Mouse (Mus musculus) gastrocnemius, postnatal 36 days (tissue): ENCODE measurements around the gene Grb14. TPM values are rescaled to one million over a fixed set of nuclear protein-coding genes. Genes with fewer than 3 reads are reported as not detected.

ENCODE experiments used
- DNase-seq, 2 experiments: peaks; one replicate each; pipeline ENCODE4 v3.0.0; 2022
- intact Hi-C: fragments of 180-260 bp; cut with DNase I; formaldehyde crosslinking; loops from one replicate; pipeline ENCODE4 v1.15.1; 2025
- total RNA-seq, 2 experiments: library from RNA; stranded (reverse); gene quantifications; 2 replicates each; pipeline ENCODE4 v1.2.3; 2021

Gene Grb14
- total RNA-seq, 2 experiments from 2014 or later: 14.5 to 23.0 TPM

- no peak for DNase-seq
- intact Hi-C loops: no loop called here
Measured at GRCm38 (mm10) chr2:64989426-64990187, 35.2 kb downstream of the Grb14 start.

GRCm38 (mm10) chr2:64987782-64988181 is 37.0 kb downstream of the Grb14 start:
- intact Hi-C loops: no loop called here
- no peak for DNase-seq

- no peak for DNase-seq
- intact Hi-C loops: no loop called here
Measured at GRCm38 (mm10) chr2:64975546-64975945, 49.2 kb downstream of the Grb14 start.

GRCm38 (mm10) chr2:64974549-64974948 is 50.2 kb downstream of the Grb14 start:
- no peak for DNase-seq
- intact Hi-C loops: no loop called here

- no peak for DNase-seq
- intact Hi-C loops: no loop called here
Measured at GRCm38 (mm10) chr2:64973819-64974441, 50.9 kb downstream of the Grb14 start.

GRCm38 (mm10) chr2:64973125-64973524 is 51.7 kb downstream of the Grb14 start:
- intact Hi-C loops: no loop called here
- no peak for DNase-seq

- DNase-seq: no peak
- intact Hi-C loops: no loop called here
Measured at GRCm38 (mm10) chr2:64971828-64972227, 53.0 kb downstream of the Grb14 start.

GRCm38 (mm10) chr2:64970992-64971391 is 53.8 kb downstream of the Grb14 start:
- no peak for DNase-seq
- intact Hi-C loops: no loop called here

GRCm38 (mm10) chr2:64966893-64967444 is 57.8 kb downstream of the Grb14 start:
- intact Hi-C loops: loop anchor here (2.0 to 5.0 kb wide), 2 partner anchors 36 to 155 kb away; no protein-coding TSS in a partner anchor
- no peak for DNase-seq

GRCm38 (mm10) chr2:64966323-64966722 is 58.5 kb downstream of the Grb14 start:
- peak; percentile 6 to 22 for DNase-seq
- intact Hi-C loops: loop anchor here (2.0 to 5.0 kb wide), 2 partner anchors 36 to 156 kb away; no protein-coding TSS in a partner anchor

GRCm38 (mm10) chr2:64965227-64965864 is 59.4 kb downstream of the Grb14 start:
- intact Hi-C loops: loop anchor here (5.0 kb wide), 1 partner anchor 157 kb away; no protein-coding TSS in a partner anchor
- no peak for DNase-seq

GRCm38 (mm10) chr2:64962196-64962595 is 62.6 kb downstream of the Grb14 start:
- DNase-seq: no peak
- intact Hi-C loops: no loop called here

GRCm38 (mm10) chr2:64961381-64961780 is 63.4 kb downstream of the Grb14 start:
- DNase-seq: no peak
- intact Hi-C loops: no loop called here

GRCm38 (mm10) chr2:64959657-64960056 is 65.1 kb downstream of the Grb14 start:
- intact Hi-C loops: no loop called here
- no peak for DNase-seq

GRCm38 (mm10) chr2:64955441-64955840 is 69.3 kb downstream of the Grb14 start:
- DNase-seq: no peak
- intact Hi-C loops: no loop called here

- intact Hi-C loops: loop anchor here (5.0 kb wide), 1 partner anchor 92 kb away; no protein-coding TSS in a partner anchor
- DNase-seq: no peak
Measured at GRCm38 (mm10) chr2:64949210-64949609, 75.6 kb downstream of the Grb14 start.

GRCm38 (mm10) chr2:64948418-64949169 is 76.2 kb downstream of the Grb14 start:
- DNase-seq: peak in 1 of 2 experiments; percentile 7
- intact Hi-C loops: loop anchor here (5.0 kb wide), 1 partner anchor 91 kb away; no protein-coding TSS in a partner anchor

- intact Hi-C loops: loop anchor here (5.0 kb wide), 1 partner anchor 90 kb away; no protein-coding TSS in a partner anchor
- no peak for DNase-seq
Measured at GRCm38 (mm10) chr2:64947484-64947883, 77.3 kb downstream of the Grb14 start.

- DNase-seq: no peak
- intact Hi-C loops: no loop called here
Measured at GRCm38 (mm10) chr2:64920879-64921278, 103.9 kb downstream of the Grb14 start.

- no peak for DNase-seq
- intact Hi-C loops: no loop called here
Measured at GRCm38 (mm10) chr2:64915448-64915847, 109.3 kb downstream of the Grb14 start.
